Mouse (Mus musculus) stomach, postnatal 0 days (tissue): ENCODE data around the gene Ifna13.

Experiments used
- CTCF ChIP-seq: IDR thresholded peaks from 2 replicates; pipeline ENCODE4 v1.5.1; 2016; ENCODE audit warnings: antibody characterized with exemption, low read depth, mild to moderate bottlenecking, moderate library complexity
- EP300 ChIP-seq: optimal IDR thresholded peaks from 2 replicates; pipeline ENCODE3; 2016; ENCODE audit warnings: antibody characterized with exemption

- TF ChIP-seq CTCF (no peak), EP300 (no peak)
These were observed 39.6 kb upstream of the Ifna13 start, which contains the start of gene Ifna2 for GRCm38 (mm10) chr4:88683812-88684211.
